Mouse (Mus musculus) heart, postnatal 0 days (tissue): ENCODE data around the gene Mepe.

Source experiments
- CTCF ChIP-seq: IDR thresholded peaks from 2 replicates; pipeline ENCODE4 v1.5.1; 2016; ENCODE audit warnings: antibody characterized with exemption, control low read depth, low read depth
- EP300 ChIP-seq: IDR thresholded peaks from 2 replicates; pipeline ENCODE4 v1.6.1; 2016; ENCODE audit warnings: antibody characterized with exemption, low read depth

DNA sequence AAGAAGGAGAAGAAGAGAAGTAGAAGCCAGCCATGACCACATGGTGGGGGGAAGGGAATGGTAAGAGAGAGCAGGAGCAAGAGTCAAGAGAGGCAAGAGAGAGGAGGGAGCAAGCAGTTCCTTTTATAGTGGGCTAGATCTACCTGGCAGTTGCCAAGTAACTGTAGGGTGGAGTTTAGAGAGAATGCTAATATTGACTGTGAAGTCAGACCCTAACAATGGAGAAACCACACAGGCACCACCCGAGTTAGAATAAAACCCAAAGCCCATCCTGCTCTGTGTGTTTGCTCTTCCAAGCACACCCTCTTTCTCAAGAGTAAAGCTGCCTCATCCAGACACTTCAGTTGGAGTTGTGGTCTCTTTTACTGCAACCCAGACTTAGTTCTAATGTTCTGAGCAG is 11.1 kb upstream of the Mepe start:
- TF ChIP-seq CTCF (no peak), EP300 (no peak)
